Mouse (Mus musculus): ENCODE measurements at regions not wholly inside any gene's neighbourhood (a gene's known extent, or its start where the extent isn't known, plus 50 kb on each side); places are given as distances from the start of the nearest gene placed in this dataset.

- no peak for DNase-seq (ENCODE audit: low read depth, low spot score)
Measured at GRCm38 (mm10) chr12:11887291-11887690, 374.6 kb upstream of the Fam49a start.

GRCm38 (mm10) chr12:11899031-11899430 lies 362.9 kb upstream of the Fam49a start:
- no peak for DNase-seq (ENCODE audit: low read depth, low spot score)

- no peak for DNase-seq (ENCODE audit: low read depth, low spot score)
Measured at GRCm38 (mm10) chr12:11906588-11906987, 355.4 kb upstream of the Fam49a start.

All from 3T3-L1 (cell line).